Mouse (Mus musculus) limb, embryonic 12.5 days (tissue): ENCODE measurements around the gene Olfr322. TPM values are rescaled to one million over a fixed set of nuclear protein-coding genes. Genes with fewer than 3 reads are reported as not detected.
A peak's percentile ranks its signal among the peaks of the same experiment; 100 is the strongest.
"Not testable (repeated sequence)": the region's sequence is repeated elsewhere in the genome, so short reads cannot be mapped to it uniquely, and the experiment has no call there.

Experiments used
- ATAC-seq: fragments of 200-750 bp; cut with Nextera tagmentation; 2 replicates; pipeline ENCODE4 v1.8.0; 2017; ENCODE audit warnings: low read depth, moderate TSS enrichment; ENCODE audit not compliant: insufficient number of reproducible peaks, insufficient read depth, low FRiP score, low TSS enrichment
- H3K27ac ChIP-seq: fragments of 300-500 bp; sonication (generic); 2 replicates; pipeline ENCODE4 v1.5.1; 2016; ENCODE audit warnings: mild to moderate bottlenecking, moderate library complexity
- H3K27me3 ChIP-seq: fragments of 300-500 bp; sonication (generic); 2 replicates; pipeline ENCODE4 v1.6.1; 2016; ENCODE audit warnings: mild to moderate bottlenecking, moderate library complexity
- H3K36me3 ChIP-seq: fragments of 300-500 bp; sonication (generic); 2 replicates; pipeline ENCODE4 v1.6.1; 2016; ENCODE audit warnings: mild to moderate bottlenecking, moderate library complexity
- H3K4me1 ChIP-seq: fragments of 300-500 bp; sonication (generic); replicated peaks from 2 replicates; pipeline ENCODE4 v1.6.1; 2016
- H3K4me2 ChIP-seq: fragments of 300-500 bp; sonication (generic); 2 replicates; pipeline ENCODE4 v1.6.1; 2016; ENCODE audit warnings: mild to moderate bottlenecking, moderate library complexity
- H3K4me3 ChIP-seq: fragments of 300-500 bp; sonication (generic); replicated peaks from 2 replicates; pipeline ENCODE4 v1.5.1; 2016; ENCODE audit warnings: mild to moderate bottlenecking
- H3K9ac ChIP-seq: fragments of 300-500 bp; sonication (generic); replicated peaks from 2 replicates; pipeline ENCODE4 v1.6.1; 2016; ENCODE audit warnings: mild to moderate bottlenecking, moderate library complexity
- H3K9me3 ChIP-seq: fragments of 300-500 bp; sonication (generic); 2 replicates; pipeline ENCODE4 v1.6.1; 2016; ENCODE audit warnings: mild to moderate bottlenecking, moderate library complexity
- WGBS: fragments of 180-500 bp; shearing (Covaris S2); methylation state at CpG from one replicate; pipeline ENCODE4 v1.1.7; 2016; 5-methylcytosine and 5-hydroxymethylcytosine counted together
- polyA plus RNA-seq: library from polyadenylated mRNA; unstranded; fragments of >200 nt; fragmentation: Nextera tagmentation; extraction: Ambion mirVana; gene quantifications from 2 replicates; pipeline ENCODE4 v1.2.1, GENCODE M21; 2016

Gene Olfr322
- polyA plus RNA-seq, 1 experiment from 2014 or later, result not detected

DNA sequence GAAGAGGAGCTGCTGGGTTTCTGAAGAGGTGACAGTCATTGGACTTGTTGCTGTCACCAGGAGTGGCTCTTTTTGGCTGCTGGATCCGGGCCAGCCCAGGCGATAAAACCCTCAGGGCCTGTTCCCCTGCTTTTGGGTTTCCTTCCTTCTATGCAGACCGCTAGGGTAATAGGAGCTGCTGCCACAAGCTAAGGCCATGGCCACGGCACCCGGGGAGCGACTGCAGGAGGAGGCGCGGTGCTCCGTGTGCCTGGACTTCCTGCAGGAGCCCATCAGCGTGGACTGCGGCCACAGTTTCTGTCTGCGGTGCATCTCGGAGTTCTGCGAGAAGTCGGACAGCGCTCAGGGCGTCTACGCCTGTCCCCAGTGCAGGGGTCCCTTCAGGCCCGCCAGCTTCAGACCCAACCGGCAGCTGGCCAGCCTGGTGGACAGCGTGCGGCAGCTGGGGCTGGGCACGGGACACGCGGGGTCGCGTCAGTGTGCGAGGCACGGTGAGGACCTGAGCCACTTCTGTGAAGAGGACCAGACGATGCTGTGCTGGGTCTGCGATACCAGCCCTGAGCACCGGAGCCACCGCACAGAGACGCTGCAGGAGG is 18.2 kb upstream of the Olfr322 start, which contains the start of gene Trim58:
TSS of gene Trim58 (plus strand) at position 194 of the 596 bp plus-strand sequence.
- no peaks in the 10 kb centered on the region for H3K9me3 ChIP-seq
- H3K27ac ChIP-seq, result no peak within 1 kb of the TSS
- peak within 1 kb of the TSS; percentile 84 for H3K4me2 ChIP-seq
- H3K4me1 ChIP-seq, result peaks cover 11% of the 10 kb centered on the region
- peak within 1 kb of the TSS; percentile 48; the same call in 1 of the 2 replicates for H3K9ac ChIP-seq
- 5% methylated on average over 34 of the region's 34 CpGs for WGBS
- no peaks in the 10 kb centered on the region for H3K36me3 ChIP-seq
- peak; percentile 66; the same call in 1 of the 2 replicates for ATAC-seq
- H3K4me3 ChIP-seq, result peak within 1 kb of the TSS; percentile 42
- H3K27me3 ChIP-seq, result peaks cover 41% of the 10 kb centered on the region

DNA sequence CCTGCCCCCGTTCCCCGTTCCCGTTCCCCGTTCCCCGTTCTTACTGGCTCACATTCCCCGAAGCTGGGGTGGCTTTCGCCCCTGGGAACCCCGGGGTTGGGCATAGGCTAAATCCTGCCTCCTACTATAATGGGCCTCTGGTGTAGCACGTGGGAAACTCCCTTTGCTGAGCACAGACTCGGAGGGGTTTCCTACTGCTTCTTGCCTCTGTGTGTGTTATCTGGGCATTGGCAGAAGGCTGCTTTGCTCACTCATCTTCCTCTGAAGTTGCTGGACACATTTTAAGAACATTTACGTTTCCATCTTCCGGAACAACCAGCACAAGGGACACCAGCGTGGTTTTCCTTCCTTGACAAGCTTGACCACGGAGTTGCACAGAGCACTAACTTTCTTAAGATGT is 17.5 kb upstream of the Olfr322 start:
- Histone ChIP-seq H3K4me3 (peak overlapping the region; percentile 42), H3K36me3 (no peaks in the 10 kb centered on the region), H3K4me1 (peaks cover 11% of the 10 kb centered on the region), H3K27me3 (peaks cover 44% of the 10 kb centered on the region), H3K9me3 (no peaks in the 10 kb centered on the region), H3K9ac (0 out of 2 replicates have a peak overlapping the region, but pooled peaks have one; percentile 48), H3K27ac (no peak overlapping the region), H3K4me2 (peak overlapping the region; percentile 84)
- 26% methylated on average over 14 of the region's 14 CpGs for WGBS
- ATAC-seq, result no peak

DNA sequence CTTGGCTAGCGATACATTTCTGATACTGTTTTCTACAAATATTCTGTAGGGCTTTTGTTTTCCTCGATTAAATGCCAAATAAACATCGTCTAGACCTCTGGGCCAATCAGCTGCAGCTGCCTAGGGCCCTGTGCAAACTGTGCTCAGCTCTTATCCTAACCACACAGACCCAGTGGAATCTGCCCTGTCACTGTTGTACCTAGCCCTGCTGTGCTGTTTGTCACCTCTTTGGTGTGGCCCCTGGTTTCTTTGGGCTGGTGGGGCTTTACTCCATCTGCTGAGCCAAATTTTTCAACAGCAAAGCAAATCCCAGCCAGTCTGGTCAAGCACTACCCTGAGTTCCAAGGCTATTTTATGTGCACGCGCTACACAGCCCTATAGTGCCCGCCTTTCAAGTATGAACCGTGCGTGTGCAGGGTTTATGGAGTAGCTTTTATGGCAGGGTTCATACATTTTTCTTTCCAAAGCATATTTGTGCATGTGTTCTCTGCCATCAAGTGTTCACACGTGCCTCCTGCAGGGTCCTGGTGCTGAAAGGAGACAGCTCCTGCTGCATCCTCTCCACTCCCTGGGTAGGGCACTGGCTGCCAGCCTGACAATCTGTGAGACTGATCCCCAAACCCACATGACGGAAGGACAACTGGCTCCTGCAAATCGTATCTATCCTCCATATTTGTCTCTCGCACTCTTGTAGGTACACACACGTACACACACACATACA is 16.8 kb upstream of the Olfr322 start:
- Histone ChIP-seq H3K4me3 (no peak overlapping the region), H3K4me1 (peaks cover 11% of the 10 kb centered on the region), H3K9me3 (no peaks in the 10 kb centered on the region), H3K36me3 (no peaks in the 10 kb centered on the region), H3K27ac (no peak overlapping the region), H3K9ac (no peak overlapping the region), H3K27me3 (peaks cover 44% of the 10 kb centered on the region), H3K4me2 (no peak overlapping the region)
- ATAC-seq, result peak; percentile 63; the same call in 1 of the 2 replicates
- WGBS, result 83% methylated on average over 13 of the region's 13 CpGs

DNA sequence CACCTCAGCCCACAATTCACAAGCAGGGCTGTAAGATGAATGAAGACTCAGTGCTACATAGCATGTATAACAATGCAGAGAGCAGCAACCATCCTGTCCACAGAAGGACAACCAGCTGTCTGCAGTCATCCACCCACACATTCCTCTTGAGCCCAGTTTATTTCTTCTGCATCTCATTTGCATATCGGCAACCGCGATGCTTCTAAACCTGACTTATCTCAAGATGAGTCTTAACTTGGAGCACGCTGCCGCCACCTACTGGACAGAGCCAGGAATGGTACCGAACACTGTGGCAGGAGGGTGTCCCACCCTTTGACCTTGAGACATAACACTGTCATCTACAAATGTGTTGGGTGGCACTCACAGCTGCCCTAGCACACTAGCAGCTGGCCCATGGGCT is 15.2 kb upstream of the Olfr322 start:
- Histone ChIP-seq H3K4me2 (no peak overlapping the region), H3K4me3 (no peak overlapping the region), H3K9me3 (no peaks in the 10 kb centered on the region), H3K36me3 (no peaks in the 10 kb centered on the region), H3K27ac (no peak overlapping the region), H3K4me1 (peaks cover 11% of the 10 kb centered on the region), H3K9ac (no peak overlapping the region), H3K27me3 (peaks cover 39% of the 10 kb centered on the region)
- WGBS, result 35% methylated on average over 6 of the region's 6 CpGs
- ATAC-seq, result no peak

DNA sequence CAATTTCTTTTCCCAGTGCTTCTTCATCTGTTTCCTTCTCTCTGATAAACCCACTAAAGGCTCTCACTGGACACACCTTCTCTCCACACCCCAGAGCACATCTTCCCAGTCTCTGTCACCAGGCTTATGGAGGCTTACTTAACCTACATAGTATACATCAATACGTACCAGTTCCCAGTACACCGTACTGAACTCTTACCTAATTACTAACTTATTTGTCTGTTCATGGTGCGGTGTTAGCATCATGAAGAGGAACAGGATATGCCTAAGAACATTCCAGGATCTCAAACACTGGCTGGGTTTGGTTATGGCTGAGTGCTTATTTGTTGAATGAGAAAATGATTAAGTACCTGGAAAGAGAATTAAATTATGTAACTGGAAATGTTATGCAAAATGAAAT is 3.4 kb upstream of the Olfr322 start:
- ATAC-seq, result no peak
- Histone ChIP-seq H3K36me3 (no peaks in the 10 kb centered on the region), H3K9me3 (no peaks in the 10 kb centered on the region), H3K27me3 (no peaks in the 10 kb centered on the region), H3K4me1 (no peaks in the 10 kb centered on the region), H3K4me2 (no peak overlapping the region), H3K4me3 (no peak overlapping the region), H3K9ac (no peak overlapping the region), H3K27ac (no peak overlapping the region)
- 92% methylated on average over 3 of the region's 3 CpGs for WGBS

DNA sequence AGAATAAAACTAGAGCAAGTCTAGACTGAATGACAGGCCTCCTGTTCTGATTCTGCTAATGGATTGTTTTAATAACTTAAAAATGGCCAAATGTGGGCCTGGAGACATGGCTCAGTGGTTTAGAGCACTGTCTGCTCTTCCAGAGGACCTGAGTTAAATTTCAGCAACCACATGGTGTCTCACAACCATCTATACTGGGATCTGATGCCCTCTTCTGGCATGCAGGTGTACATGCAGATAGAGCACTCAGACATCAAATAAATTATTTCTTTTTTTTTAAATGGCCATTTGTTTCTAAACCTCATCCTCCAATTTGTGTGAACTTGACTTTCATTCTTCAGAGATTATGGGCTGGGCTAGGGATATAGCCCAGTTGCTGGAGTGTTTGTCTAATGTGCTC is 10.7 kb downstream of the Olfr322 start:
- Histone ChIP-seq H3K9me3 (no peaks in the 10 kb centered on the region), H3K36me3 (no peaks in the 10 kb centered on the region)

DNA sequence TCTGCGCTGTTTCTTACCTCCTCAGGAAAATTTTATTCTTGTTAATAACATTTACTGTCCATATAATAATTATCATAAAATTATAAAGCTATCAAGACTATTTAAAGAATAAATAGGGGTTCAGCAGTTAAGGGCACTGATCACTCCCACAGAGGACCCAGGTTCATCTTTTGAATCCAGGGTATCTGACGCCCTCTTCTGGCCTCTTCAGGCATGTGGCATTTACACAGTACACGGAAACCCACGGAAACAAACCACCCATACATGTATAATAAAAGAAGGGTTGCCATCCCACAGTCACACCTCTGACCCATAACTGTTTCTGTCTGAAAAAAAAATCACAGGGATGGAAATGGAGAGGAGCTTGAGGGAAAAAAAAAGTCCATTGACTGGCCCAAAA is 13.2 kb downstream of the Olfr322 start:
- WGBS, result 60% methylated on average over 4 of the region's 4 CpGs

More for the DNA sequence above, 10.7 kb downstream of the Olfr322 start:
- ATAC-seq, result no peak
- H3K27me3 ChIP-seq, result no peaks in the 10 kb centered on the region
- no peak overlapping the region for H3K27ac ChIP-seq
- H3K4me1 ChIP-seq, result no peaks in the 10 kb centered on the region
- no peak overlapping the region for H3K9ac ChIP-seq
- no peak overlapping the region for H3K4me3 ChIP-seq
- H3K4me2 ChIP-seq, result no peak overlapping the region

DNA sequence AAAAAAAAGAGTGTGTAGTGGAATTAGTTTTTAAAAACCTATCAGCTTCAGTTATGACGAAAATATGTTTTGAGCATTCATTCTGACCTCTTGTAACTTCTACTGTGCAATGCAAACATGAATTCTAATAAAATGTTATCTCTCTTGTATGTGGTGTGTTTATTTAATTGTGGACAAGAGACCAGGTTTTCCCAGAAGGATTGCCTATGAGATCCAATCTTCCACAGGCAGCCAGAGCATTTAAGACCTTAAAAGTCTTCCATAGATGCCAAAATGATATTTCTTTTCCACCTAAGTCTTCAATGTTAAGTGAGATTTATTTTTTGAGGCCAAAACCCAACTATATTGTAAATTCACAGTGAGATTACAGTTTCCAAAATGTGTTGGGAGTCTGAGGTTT is 22.2 kb downstream of the Olfr322 start, which contains the start of gene Olfr320:
TSS of gene Olfr320 (plus strand) at position 301 of the 400 bp plus-strand sequence.
- Histone ChIP-seq H3K4me3 (no peak within 1 kb of the TSS), H3K27ac (no peak within 1 kb of the TSS), H3K36me3 (no peaks in the 10 kb centered on the region), H3K9me3 (no peaks in the 10 kb centered on the region), H3K4me2 (no peak within 1 kb of the TSS), H3K4me1 (no peaks in the 10 kb centered on the region), H3K9ac (no peak within 1 kb of the TSS), H3K27me3 (no peaks in the 10 kb centered on the region)
- 81% methylated on average over 1 of the region's 1 CpGs for WGBS
- no peak for ATAC-seq

More for the DNA sequence above, 13.2 kb downstream of the Olfr322 start:
- Histone ChIP-seq H3K4me3 (no peak overlapping the region), H3K36me3 (no peaks in the 10 kb centered on the region), H3K27ac (no peak overlapping the region), H3K9ac (no peak overlapping the region), H3K9me3 (no peaks in the 10 kb centered on the region), H3K4me1 (no peaks in the 10 kb centered on the region), H3K4me2 (no peak overlapping the region), H3K27me3 (no peaks in the 10 kb centered on the region)
- no peak for ATAC-seq

DNA sequence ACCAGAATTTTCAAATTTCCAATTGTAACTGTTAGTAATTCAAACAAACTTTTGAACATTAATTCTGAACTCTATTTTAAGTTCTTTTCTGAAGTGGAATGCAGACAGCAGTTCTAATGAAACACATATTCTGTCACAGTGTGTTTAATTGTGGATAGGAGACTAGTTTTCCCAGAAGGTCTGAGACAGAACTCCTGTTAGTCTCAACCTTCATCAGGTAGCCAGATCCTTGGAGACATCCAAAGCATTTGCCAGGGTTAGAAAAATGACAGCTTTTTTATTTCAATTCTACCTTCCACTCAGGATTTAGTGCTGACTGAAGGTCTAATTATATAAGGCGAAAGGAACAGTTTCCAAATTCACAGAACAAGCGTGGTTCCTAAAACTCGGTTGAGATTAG is 40.3 kb downstream of the Olfr322 start, which contains the start of gene Olfr319:
TSS of gene Olfr319 (plus strand) at position 301 of the 400 bp plus-strand sequence.
- no peak for ATAC-seq
- H3K27ac ChIP-seq, result no peak within 1 kb of the TSS
- H3K4me2 ChIP-seq, result no peak within 1 kb of the TSS
- no peak within 1 kb of the TSS for H3K9ac ChIP-seq
- H3K36me3 ChIP-seq, result no peaks in the 10 kb centered on the region
- H3K4me1 ChIP-seq, result no peaks in the 10 kb centered on the region
- 89% methylated on average over 3 of the region's 3 CpGs for WGBS
- no peaks in the 10 kb centered on the region for H3K27me3 ChIP-seq
- H3K4me3 ChIP-seq, result no peak within 1 kb of the TSS
- H3K9me3 ChIP-seq, result peaks cover 18% of the 10 kb centered on the region

DNA sequence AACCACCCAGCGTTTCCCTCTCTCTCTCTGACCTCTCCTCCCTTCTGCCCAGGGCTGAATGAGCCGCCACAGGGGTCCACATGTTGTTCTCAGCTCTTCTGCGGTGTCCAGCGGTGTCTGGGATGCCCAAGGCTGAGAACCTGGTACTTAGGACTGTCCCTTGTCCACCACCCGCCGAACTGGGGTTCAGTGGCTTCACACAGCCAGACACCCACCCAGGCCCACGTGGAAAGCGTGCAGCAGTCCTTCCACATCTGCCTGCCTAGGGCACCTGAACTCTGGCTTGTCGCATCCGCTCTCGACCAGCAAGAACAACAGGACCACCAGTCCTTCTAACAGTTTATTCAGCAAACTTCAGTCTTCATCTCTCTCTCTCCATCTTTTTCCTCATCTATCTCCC is 50.5 kb downstream of the Olfr322 start:
- Histone ChIP-seq H3K27ac (no peak overlapping the region), H3K4me3 (no peak overlapping the region), H3K9me3 (no peaks in the 10 kb centered on the region), H3K4me1 (no peaks in the 10 kb centered on the region), H3K9ac (no peak overlapping the region), H3K4me2 (no peak overlapping the region), H3K36me3 (no peaks in the 10 kb centered on the region), H3K27me3 (no peaks in the 10 kb centered on the region)
- no peak for ATAC-seq
- WGBS, result 84% methylated on average over 11 of the region's 11 CpGs

DNA sequence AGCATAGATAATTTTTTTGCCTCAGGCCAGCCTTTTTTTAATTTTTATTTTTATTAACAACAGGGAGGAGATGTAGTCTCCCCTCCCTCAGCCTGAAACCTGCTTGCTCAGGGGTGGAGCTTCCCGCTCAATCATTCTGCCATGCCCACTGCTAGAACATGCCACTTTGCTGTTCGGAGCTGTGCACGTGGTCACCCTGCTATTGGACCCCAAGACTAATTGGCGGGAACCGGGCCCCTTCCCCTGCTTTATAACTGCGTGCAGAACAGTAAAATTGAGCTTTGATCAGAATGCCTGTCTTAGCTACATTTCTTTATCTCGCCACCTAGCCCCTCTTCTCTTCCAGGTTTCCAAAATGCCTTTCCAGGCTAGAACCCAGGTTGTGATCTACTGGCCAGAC is 59.1 kb downstream of the Olfr322 start:
- H3K4me2 ChIP-seq, H3K27me3 ChIP-seq, H3K9me3 ChIP-seq, H3K4me3 ChIP-seq, H3K9ac ChIP-seq, H3K4me1 ChIP-seq, H3K27ac ChIP-seq, ATAC-seq, H3K36me3 ChIP-seq: not testable (repeated sequence)
- WGBS, result 89% methylated on average over 7 of the region's 7 CpGs
